Mouse (Mus musculus) liver, postnatal 0 days (tissue): ENCODE results near the gene Pacsin1.

ENCODE experiments used
- CTCF ChIP-seq: sonication (generic); IDR thresholded peaks from 2 replicates; pipeline ENCODE4 v1.5.1; 2016; ENCODE audit warnings: antibody characterized with exemption, low read depth
- EP300 ChIP-seq: IDR thresholded peaks from 2 replicates; pipeline ENCODE4 v1.6.1; 2016; ENCODE audit warnings: antibody characterized with exemption, low read depth, mild to moderate bottlenecking

DNA sequence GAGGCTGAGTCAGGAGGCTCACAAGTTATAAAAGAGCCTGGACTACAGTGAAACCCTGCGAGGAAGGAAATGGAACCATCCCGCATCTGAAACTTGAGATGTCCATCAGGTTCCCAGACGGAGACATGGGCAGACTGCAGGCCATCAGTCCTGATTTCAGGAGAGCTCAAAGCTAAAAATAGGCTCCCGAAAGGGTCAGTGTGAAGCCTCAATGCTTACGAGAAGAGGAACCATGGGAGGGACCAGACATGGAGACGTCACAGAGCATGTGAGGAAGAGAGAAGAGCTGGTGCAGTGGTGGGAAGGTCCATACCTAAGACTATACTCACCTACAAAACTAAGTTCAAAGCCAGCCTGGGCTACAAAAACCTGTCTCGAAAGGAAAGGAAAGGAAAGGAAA lies 39.9 kb upstream of the Pacsin1 start:
- TF ChIP-seq CTCF: no peak
- TF ChIP-seq EP300: no peak
